Mouse (Mus musculus) heart, adult 11 months (tissue): Measurements from ENCODE around the gene Hmgb1.

Source experiments
- DNase-seq: peaks from one replicate; pipeline ENCODE4 v3.0.0; 2022

Gene Hmgb1

DNA sequence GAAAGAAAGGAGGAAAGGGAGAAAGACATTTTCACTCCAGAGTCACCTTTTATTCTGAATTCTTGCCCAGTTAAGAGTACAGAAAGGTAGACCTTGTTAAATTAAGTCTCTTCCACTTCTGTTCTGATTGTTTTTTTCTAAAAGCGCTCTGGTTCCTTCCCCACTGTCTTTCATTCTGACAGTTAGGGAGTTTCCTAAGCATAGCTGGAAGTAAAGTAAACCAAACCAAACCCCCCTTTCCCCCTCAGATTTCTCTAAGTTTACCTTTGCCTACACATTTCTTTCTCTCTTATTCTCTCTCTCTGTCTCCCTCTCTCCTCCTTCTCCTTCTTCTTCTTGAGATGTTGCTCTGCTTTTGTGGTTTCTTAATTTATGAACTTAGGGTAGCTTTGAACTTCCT lies 85.3 kb downstream of the Hmgb1 start:
- DNase-seq: no peak

DNA sequence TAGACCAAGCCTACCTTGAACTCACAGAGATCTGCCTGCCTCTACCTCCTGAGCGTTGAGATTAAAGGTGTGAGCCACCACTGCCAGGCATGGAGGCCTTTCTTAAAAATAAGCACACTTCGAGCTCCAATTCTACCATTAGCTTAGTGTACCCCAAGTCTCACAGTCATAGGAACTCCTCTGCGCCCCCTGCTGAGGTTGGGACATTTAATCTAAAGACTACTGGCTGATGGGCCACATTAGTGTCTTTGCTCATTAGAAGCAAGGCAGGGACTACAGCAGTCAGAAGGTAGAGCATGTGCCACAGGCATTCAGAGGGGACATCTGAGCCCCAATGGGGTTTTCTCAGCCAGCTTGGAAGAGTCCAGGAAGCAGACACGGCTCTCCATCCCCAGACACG lies 86.4 kb downstream of the Hmgb1 start:
- DNase-seq: peak; percentile 64

DNA sequence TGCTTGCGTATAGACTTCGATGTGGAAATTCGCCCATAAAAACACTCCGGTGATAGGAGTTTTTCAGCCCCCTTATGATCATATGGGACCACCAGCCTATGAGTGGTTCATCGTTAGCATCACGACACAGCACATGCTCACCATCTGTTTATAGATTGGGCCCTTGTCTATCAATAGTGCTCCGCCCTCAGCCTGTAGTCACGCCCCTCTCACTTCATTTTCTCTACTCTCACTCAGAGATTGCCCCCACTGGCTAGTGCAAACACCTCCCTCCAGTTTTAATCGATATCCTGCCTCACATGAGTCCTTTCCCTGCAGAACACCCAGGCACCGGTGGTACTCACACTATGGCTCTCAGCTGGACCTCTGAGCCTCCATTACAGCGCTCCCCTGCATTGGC lies 88.0 kb downstream of the Hmgb1 start:
- no peak for DNase-seq

DNA sequence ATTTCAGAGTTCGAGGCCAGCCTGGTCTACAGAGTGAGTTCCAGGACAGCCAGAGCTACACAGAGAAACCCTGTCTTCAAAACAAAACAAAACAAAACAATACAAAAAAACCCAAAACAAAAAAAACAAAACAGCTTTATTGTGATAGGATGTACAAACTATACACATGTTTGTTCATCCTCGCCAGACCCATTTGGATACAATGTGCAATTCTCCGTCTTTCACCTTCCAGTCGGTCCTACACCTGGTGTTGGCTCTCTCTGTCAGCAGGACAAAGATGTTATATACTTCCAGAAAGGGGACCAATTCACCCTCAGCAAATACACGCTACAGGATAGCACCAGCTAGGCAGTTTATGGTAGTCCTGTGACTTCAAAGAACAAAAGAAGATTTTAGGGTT lies 91.4 kb downstream of the Hmgb1 start:
- DNase-seq: peak; percentile 57

GRCm38 (mm10) chr5:149092526-149092925 lies 91.8 kb downstream of the Hmgb1 start:
- peak; percentile 66 for DNase-seq

GRCm38 (mm10) chr5:149091256-149091655 lies 93.0 kb downstream of the Hmgb1 start:
- peak; percentile 42 for DNase-seq

DNA sequence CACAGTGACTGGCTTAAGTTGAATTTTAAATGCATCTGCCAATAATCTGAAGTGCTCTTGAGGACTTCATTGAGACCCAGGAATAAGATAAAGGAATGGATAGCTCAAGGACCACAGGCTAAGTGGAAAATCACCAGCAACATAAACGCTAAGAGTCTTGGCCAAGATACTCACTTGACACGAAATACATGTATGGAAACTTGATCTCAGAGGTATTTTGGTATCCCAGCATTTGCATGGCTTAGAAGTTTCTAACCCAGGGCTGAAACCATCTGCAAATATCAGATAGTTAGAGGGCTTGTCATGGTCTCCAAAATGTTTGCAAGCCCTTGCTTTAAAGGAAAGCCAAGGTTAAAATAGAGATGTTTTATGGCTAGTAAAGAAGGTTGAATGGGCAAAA lies 94.4 kb downstream of the Hmgb1 start:
- DNase-seq: no peak

- peak; percentile 57 for DNase-seq
These were observed 94.8 kb downstream of the Hmgb1 start for GRCm38 (mm10) chr5:149089456-149089855.

- peak; percentile 91 for DNase-seq
These were observed 95.4 kb downstream of the Hmgb1 start for GRCm38 (mm10) chr5:149088891-149089290.

DNA sequence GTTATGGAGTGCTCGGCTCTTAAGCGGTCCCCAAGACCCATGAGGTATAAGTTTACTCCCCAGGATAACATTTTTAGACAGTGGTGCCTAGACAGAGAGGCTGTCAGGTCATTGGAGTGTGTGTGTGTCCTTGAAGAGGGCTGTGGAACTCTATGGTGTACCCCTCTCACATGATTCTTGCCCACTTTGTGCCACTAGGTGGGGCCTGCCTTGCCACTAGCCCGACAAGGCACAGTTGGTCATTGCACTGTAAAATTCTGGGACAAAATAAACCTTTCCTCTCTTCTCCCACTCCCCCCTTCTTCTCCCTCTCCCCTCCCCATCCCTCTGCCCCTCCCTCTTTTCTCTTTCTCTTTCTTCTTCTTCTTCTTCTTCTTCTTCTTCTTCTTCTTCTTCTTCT lies 96.1 kb downstream of the Hmgb1 start:
- DNase-seq: peak; percentile 37

DNA sequence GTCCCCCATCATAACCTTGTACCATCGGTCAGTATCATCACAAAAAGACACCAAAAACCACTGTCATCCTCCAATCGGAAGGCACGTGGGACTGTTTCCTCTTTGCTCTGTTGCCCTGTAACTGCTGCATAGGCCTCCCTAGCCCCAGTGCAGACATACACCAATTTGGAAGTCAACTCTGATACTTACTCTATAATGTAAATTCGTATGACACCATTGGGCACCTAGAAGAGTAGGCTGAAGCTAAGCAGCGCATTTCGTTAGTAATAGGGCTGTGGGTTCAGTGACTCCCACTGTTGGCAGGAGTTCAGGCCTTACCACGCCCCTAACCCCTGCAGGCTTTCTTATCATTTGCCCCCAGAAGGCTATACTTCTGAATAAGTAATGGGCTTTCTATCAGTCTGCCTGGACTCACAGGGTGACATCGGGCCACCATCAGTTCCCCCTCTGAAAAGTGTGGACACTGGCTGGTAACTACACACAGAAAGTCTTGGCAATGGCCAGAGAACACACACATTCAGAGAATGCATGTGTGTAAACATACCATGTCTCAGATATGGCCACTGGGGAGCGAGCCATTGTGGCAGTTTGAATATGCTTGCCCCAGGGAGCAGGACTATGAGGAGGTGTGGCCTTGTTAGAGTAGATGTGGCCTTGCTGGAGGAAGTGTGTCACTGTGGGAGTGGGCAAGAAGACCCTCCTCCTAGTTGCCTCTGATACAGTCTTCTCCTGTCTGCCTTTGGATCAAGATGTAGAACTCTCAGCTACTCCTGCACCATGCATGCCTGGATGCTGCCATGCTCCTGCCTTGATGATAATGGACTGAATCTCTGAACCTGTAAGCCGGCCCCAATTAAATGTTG lies 97.7 kb downstream of the Hmgb1 start:
- peak; percentile 81 for DNase-seq

DNA sequence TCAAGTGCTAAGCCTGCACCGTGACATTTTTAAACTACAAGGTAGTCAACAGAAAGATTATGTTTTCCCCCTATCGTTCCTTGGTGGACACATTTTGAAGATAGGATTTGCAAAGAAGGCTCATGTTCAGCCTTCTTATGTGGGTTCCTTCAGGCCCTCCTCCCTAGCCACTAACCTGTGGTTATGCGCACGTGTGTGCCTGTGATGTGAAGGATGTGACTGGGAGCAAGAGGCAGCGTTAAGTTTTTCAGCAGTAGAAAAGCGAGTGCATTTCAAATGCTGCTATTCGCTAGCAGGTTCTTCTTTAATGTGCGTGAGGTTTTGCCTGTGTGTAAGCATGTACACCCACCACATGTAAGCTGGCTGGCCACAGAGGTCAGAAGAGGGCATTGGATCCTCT lies 103.8 kb downstream of the Hmgb1 start:
- no peak for DNase-seq

GRCm38 (mm10) chr5:149079758-149080150 lies 104.5 kb downstream of the Hmgb1 start:
- DNase-seq: peak; percentile 72

GRCm38 (mm10) chr5:149079018-149079757 lies 105.1 kb downstream of the Hmgb1 start:
- DNase-seq: peak; percentile 88

DNA sequence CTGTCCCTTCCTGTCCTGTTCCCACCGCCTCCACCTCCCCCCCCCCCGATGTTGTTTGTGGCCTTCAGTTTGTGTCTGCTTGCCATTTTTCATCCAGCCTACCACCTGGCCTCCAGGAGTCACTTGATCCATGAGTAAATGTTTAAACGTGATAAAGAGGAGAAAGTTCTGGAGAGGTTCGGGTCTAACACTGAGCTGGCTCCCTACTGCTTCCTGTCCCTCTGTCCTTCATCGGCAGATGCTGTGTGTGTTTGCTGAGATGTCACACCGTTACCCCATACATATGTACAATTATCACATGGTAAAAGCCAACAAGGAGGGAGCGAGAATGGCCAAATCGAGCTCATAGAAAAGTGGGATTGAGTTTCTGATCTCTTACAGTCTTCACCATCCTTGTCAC lies 107.2 kb downstream of the Hmgb1 start:
- peak; percentile 54 for DNase-seq

DNA sequence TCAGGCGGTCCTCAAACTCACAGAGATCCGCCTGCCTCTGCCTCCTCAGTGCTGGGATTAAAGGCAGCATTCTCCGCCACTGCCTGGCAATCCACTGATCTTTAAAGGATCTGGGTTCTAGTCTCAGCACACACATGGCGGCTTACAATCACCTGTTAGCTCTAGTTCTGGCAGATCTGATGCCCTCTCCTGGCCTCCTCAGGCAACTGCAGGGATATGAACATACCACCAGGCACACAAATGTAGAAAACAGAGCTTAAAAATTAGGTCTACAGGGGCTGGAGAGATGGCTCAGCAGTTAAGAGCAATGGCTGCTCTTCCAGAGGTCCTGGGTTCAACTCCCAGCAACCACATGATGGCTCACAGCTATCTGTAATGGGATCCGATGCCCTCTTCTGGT lies 112.7 kb downstream of the Hmgb1 start:
- DNase-seq: peak; percentile 90

DNA sequence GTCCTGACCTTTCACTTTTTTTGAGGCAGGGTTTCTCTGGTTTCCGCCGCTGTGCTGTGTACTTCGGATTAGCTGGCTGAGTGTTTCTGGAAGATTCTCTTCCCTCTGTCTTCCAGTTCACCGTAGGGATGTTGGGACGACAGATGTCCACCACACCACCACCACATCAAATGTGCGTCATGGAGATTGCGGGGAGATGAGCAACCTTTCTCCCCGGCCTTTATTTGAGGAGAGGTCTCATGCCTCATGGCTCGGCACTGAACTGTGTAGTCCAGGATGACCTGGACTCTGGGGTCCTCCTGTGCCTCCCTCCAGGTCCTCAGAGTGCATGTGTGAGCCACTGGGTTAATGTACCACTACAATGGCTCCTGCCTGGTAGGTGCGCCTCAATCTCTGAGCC lies 115.5 kb downstream of the Hmgb1 start:
- DNase-seq: peak; percentile 75

DNA sequence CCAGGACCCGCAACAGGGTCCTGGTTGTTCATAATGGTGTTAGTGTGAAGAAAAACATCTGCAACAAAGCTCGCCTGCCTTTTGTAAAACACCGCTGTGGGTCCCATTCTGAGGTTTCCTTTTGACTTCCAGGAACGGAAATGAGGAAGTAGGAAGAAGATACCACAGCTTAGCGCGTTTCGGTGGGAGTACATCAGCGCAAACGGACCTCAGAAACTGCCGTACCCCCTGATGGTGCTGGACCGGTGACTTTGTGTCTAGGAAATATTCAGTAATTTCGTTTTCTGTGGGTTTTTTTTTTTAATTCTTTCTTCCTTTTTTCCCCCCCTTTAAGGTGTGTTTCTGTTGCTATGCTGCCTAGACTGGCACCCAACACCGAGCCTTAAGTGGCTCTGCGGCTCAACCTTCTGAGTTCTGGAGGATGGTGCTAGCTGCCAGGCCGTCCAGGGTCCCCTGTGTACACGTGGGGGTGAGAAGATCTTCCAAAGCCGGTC lies 116.0 kb downstream of the Hmgb1 start:
- peak; percentile 82 for DNase-seq

- peak; percentile 88 for DNase-seq
These were observed 116.8 kb downstream of the Hmgb1 start for GRCm38 (mm10) chr5:149067501-149067961.

GRCm38 (mm10) chr5:149062833-149063232 lies 121.5 kb downstream of the Hmgb1 start:
- DNase-seq: peak; percentile 76

DNA sequence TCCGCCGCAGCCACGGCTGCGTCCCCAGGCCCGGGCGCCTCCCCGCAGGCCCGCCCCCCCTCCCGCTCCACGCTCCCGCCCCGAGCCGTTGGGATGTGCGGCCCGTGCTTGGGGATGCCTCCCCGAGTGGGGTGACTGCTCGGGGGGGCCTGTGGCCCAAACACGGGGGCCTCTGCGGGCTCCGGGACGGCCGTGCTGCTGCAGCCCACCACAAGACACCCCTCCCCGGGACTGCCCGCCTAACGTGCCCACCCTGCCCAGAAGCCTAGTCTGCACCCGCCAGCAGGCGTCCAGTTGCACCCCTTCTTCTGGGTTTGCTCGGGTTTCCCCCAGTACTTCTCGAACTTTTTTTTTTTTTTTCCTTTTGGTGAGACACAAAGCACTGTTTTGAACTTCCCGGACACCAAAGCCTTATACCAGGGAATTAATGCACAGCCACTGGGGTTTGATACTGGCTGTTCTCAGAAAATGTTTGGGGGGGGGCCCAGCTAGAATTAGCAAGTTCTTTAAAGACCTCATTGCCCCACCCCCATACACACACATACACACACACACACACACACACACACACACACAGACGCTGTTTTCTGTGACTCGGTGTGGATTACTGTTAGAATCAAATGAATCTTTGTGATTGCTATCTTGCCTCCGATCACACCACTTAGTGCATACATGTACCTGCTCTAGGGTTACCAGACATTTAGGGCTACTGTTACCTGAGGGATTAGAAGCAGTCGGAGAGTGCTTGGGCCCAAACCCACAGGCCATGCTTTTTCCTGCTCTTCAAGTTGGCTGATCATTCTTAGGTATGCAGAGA lies 130.7 kb downstream of the Hmgb1 start:
- DNase-seq: peak; percentile 80

DNA sequence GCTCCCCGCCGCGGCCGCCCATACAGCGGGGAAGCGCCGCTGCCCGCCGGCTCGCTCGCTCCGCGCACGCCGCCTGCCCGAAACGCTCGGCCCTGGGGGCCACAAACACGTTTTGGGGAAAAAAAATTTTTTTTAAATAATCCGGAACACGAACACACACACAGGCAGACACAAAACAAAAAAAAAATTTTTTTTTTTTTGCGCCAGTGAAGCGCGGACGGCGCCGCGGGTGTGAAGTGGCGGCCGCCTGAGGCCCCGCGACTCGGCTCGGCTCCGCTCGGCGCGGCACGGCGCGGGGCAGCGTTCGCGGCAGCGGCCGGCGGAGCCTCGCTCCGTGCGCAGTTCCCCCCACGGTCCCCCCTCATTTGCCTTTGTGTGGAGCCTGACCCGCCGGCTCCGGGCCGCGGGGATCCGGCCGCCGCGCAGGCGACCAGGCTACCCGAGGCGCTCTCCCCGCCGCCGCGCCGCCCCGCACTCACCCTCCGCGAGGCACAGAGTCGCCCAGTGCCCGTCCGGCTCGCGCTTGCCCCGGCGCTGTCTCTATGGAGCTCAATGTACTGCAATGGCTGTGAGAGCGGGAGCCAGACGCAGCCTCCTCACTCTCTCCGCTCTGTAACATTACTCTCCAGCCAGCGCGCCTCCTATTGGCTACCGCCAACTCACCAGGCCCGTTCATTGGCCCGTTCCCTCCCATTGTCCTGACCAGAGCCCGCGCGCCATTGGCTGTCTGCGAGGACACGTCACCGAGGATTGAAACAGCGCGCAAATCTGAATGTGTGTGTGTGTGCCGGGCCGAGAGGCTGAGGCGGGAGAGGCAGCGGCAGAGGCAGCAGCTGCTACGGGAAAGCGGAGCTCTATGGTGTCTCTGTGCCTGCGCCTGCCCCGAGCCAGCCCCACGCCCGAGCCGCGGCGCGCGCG lies 131.6 kb downstream of the Hmgb1 start:
- peak; percentile 100 for DNase-seq
